Mouse (Mus musculus) G1E-ER4 (cell line): ENCODE data around the gene Trp53tg5. TPM values are rescaled to one million over a fixed set of nuclear protein-coding genes. Genes with fewer than 3 reads are reported as not detected.

Source experiments
- GATA1 ChIP-seq: IDR thresholded peaks from one replicate; pipeline ENCODE4 v1.8.0; 2012; ENCODE audit warnings: low read length, inconsistent platforms
- polyA plus RNA-seq: library from polyadenylated mRNA; stranded (reverse); fragments of >175 nt; gene quantifications from 2 replicates; pipeline ENCODE4 v1.2.3, GENCODE M21; 2012

Trp53tg5 gene
- polyA plus RNA-seq, 1 experiment = not detected

- no peak for TF ChIP-seq GATA1
These were observed 30.0 kb downstream of the Trp53tg5 start, which contains the start of gene Sdc4 for GRCm38 (mm10) chr2:164443460-164444000. TSS of gene Sdc4 (minus strand) at chr2:164443887.

DNA sequence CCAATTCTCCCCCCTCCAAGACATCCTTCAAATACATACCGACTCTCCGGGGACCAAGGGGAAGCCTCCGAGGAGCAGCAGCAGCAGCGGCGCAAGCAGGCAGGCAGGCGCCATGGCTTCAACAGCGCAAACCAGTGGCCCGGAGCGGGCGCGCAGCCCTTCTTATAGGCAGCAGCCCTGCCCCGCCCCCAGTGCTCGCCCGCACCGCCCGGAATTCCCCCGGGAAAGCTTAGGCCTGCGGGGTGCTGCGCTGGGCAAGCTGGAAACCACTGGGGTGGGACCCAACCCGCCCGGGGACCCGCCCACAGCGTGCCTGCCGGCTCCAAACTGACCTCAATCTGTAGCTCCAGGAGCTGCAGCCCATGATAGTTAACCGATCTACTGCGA lies 30.5 kb downstream of the Trp53tg5 start:
- TF ChIP-seq GATA1 = no peak

GRCm38 (mm10) chr2:164442315-164443050 lies 31.0 kb downstream of the Trp53tg5 start:
- TF ChIP-seq GATA1 = no peak

- TF ChIP-seq GATA1 = no peak
These were observed 31.8 kb downstream of the Trp53tg5 start for GRCm38 (mm10) chr2:164441731-164442130.

DNA sequence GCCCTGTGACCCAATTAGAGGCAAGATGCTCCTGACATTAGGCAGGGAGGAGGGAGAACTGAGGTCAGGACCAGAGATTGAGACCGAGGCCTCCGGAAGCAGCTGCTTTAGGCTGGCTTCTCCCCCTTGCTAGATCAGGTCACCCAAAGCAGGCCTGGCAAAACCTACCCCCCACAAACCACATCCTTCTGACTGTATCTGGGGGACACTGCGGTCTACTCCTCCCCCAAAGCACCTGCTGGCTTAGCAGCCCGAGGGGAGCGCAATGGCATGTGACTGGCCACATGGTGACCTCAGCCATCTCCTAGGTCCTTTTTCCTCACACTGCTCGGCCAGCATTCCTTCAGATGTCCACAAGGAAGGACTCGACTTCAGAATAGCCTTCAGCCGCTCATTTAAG lies 32.4 kb downstream of the Trp53tg5 start:
- TF ChIP-seq GATA1 = no peak

DNA sequence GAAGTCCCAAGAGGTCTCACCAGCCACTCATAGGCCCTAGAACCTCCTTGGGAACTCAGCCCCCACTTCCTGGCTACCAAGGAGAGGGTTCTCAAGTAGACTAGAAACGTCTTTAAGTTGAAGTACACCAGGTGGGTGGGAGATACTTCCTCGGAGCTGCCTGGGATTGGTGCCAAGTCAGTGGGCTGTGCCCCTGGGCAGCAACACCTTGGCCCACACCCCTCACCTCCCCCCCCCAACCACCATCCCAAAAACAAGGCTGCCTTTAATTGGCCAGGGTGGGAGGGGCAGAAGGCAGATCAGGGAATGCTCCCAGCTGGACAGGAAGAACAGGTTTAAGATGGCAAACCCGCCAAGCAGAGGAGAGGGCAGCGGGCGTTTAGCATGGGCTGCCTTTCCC lies 33.2 kb downstream of the Trp53tg5 start:
- TF ChIP-seq GATA1 = no peak

DNA sequence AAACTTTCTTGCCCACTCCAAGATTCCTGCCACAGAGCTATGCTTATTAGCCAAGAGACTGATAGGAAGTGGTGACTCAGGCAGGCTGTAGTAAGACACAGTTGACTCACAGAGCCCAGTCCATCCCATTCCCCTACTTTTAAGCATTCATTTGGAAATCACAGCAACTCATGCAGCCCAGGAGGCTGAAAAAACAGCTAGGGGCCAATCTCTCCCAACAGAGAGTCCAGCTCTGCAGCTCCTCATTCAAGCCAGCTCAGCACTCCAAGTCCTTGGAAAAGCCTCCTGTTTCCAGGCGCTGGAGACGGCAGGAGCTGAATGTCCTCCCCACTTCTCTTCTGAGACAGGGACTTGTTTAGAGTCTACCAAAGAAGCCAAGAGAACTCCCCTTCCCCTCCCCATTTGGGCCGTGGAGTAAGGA lies 34.5 kb downstream of the Trp53tg5 start:
- no peak for TF ChIP-seq GATA1

DNA sequence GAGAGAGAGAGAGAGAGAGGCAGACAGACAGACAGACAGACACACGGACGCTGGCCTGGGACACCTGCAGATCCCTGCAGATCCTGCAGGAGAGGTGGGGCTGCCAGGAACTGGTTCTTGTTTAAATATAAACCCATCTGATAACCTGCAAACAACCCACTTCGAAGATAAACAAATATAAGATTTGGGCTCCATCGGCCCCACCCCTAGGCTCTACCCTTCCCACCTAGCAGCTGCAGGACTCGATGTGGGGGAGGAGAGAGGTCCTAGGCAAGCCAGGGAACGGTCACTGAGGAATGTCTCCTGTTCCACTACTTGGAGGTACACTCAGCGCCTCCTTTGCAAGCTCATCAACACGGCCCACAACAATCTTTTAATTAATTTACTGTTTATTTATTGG lies 35.3 kb downstream of the Trp53tg5 start:
- no peak for TF ChIP-seq GATA1

DNA sequence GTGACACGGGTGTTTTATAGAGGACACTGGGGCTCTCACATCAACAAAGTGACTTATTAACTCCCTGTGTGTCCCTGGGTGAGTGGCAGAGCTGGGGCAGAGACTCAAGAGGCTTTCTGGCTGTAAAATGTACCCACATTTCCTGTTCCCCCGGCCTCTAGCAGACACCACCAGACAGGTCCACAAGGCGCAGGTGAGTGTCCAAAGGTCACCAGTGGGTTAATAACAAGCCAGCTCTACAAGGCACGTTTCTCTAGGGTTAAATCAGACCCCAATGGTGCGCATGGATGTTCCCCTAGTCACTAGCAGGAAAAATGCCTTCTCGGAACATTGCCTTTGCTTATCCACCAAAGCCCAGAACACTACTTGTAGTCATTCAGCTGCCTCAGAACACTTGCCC lies 35.8 kb downstream of the Trp53tg5 start:
- TF ChIP-seq GATA1 = no peak

DNA sequence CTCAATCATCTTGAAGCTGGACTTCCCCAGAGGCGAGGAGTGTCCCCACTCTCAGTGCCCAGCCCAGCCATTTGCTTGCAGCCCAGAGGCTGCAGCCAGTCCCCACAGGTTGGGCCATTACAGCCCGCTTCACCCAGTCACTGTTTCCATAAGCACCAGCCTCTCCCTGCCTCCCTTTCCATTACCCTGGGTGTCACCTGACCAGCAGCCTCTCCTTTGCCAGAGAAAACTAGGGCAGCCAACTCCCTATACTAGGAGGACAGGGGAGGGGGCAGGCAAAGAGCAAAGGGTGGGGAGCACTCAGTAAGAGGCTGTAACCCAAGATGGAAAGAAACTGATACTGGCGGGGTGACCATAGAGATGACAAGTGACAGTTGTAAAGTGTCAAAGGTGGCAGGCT lies 36.6 kb downstream of the Trp53tg5 start:
- TF ChIP-seq GATA1 = no peak

DNA sequence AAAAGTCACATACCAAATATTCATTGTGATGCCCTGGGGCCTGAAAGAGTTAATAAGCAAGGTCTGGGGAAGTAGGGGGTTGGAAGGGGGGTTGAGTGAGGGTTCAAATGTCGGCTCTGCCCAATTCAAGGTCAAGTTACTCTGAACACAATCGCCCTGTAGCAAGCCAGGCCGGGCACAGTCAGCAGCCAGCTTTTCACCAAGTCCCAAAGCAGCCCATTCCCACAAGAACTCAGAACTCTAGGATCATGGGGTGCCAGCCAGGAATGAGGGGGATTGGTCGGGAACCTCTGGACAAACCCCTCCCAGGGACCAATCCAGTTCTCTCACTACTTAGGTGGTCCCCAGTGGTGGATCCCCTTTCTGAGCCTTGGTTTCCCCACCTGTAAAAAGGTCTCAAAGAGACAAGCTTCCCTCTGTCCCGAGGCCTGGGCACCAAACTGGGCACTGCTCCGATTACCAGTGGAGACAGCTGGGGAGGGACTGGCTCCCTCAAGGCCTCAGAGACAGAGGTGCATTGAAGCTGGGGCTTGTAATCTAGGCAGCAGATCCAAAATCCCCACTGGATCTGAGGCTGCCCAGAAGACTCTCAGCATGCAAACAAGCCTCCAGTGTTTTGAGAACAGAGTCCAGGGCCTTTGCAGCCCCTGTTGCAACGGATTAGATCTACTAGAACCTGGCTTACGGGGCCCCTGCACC lies 37.2 kb downstream of the Trp53tg5 start:
- no peak for TF ChIP-seq GATA1

DNA sequence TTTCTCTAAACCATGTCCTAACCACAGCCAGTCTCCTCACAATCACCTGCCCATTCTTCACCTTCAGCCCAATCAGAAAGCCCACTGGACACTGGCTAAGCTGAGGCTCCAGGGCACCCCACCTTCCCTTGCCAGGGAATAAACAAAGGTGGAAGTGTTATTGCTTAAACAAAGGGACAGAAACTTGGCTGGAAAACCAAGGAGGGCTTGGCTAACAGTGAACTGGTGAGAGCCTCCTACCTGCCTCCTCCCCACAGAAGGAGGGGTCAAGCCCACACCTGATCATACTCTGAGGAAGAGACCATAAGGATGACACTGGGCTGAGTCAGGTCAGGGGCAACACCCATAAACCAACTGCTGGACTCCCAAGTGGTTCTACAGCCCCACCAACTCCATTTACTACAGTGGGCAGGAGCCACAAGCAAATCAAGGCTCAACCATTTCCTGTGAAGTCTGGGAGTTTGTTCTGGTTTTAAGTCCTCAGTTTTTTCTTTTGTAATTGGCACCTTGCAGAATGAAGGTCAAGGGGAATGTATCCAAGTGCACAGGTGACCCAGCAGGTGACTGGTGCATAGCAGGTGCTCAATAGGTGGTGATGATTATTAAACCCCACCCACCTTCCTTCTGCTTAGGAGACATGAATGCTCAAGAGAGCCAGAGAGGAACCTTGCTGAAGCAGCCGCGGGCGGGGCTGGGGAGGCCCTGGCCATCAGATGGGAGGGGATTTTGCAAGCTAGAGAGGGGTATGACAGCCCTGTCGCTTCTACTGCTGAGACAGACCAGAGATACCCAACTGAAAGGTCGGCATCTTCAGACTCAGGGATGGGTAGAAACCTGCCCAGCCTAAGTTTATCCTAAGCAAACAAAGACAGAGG lies 38.1 kb downstream of the Trp53tg5 start:
- no peak for TF ChIP-seq GATA1

- no peak for TF ChIP-seq GATA1
These were observed 38.8 kb downstream of the Trp53tg5 start for GRCm38 (mm10) chr2:164434681-164435080.

DNA sequence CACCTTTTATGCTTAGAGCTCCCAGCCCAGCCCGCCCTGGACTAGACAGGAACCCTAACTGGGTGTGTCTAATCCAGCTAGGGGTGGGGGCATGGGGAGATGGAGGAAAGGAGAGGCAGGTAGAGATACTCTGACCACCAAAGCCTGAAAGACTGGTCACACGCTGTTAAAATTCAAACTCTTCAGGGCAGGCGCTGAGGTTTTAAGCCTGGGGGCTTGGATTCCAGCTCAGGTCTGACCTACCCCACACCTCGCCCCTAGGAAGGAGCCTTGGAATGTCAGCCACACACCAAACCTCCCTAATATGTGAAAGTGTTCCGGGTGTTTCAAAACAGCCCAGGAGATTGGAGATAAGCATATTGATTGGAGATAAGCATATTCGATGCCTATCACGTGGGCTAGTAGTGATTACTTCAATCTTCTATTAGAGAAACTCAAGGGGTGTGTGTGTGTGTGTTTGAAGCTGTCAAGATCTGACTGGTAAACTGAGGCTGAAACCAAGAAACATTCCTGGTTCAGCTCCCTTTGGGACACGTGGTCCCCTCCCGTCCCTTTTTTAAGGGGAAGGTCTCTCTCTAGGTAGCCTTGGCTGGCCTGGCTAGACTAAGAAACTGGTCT lies 40.1 kb downstream of the Trp53tg5 start:
- no peak for TF ChIP-seq GATA1

- no peak for TF ChIP-seq GATA1
These were observed 40.9 kb downstream of the Trp53tg5 start for GRCm38 (mm10) chr2:164432541-164433191.
